Mouse (Mus musculus) kidney, postnatal 25 days (tissue): ENCODE results near the gene Gm5447.

Experiments used
- DNase-seq, 2 experiments: peaks; one replicate each; pipeline ENCODE4 v3.0.0; 2021; ENCODE audit warnings: mixed read lengths in 2 of 2

Gm5447 gene

GRCm38 (mm10) chr13:30973501-30974246 lies at the start of gene Gm5447, which contains the start of gene Exoc2:
Gene Gm5447 (plus strand): TSS chr13:30974204.
Gene Exoc2 (minus strand): TSS chr13:30974093.
- DNase-seq, result peak; percentile 82 to 91

DNA sequence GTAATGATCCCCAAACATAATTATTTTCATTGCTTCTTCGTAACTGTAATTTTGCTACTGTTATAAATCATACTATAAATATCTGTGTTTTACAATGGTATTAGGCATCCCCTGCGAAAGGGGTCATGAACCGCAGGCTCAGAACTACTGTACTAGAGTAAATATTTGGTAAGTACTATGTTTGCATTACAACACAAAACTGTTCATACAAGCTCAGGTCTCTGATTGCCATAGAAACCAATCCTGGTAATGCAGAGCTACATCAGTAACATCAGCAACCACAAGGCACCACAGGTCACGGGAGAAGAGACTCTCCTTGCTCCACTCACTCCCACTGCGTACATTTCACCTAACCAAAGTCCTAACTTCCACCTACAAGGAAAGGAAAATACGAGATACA lies 49.7 kb upstream of the Gm5447 start:
- DNase-seq, result no peak

- DNase-seq, result no peak
Measured at GRCm38 (mm10) chr13:30929119-30929518, 44.9 kb upstream of the Gm5447 start.

DNA sequence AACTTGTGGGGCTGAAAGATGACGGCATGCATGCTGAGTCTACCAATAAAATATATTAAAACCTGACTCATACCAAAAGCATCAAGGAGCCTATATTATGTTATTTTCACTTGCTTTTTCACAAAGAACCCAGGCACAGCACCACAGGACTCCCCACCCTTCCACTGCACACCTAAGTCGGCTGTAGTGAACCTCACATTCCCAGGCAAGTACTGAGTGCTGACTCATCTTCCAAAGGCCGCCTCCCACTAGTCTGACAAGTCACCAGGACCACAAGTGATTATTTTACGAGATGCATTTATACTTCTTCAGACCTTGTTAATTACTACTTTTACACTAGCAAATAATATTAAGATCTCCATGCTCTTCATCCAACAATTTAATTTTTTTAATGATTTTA lies 42.4 kb upstream of the Gm5447 start:
- DNase-seq, result no peak

DNA sequence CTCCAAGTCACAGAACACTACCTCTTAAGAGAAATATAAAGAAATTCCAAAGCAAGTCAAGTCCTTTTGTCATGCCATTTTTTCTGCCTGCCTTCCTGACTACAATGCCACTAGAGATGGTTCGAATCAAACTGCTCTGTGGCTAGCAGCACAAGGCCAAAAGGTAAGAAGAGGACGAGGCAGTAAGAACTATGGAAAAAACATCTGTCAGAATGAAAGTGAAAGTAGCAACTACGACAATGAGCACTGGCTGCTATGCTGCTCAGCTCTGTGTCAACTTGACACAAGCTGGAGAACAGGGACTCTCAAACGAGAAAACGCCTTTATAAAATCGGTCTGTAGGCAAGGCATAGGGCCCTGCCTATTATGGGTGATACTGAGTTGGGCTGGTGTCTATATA lies 41.0 kb upstream of the Gm5447 start:
- DNase-seq, result no peak

- no peak for DNase-seq
Measured at GRCm38 (mm10) chr13:30945788-30946187, 28.2 kb upstream of the Gm5447 start.

GRCm38 (mm10) chr13:30947129-30947528 lies 26.9 kb upstream of the Gm5447 start:
- DNase-seq, result peak in 1 of 2 experiments; percentile 37

- DNase-seq, result no peak
Measured at GRCm38 (mm10) chr13:30947540-30947939, 26.5 kb upstream of the Gm5447 start, which contains the start of gene Hus1b. Gene Hus1b (minus strand): TSS chr13:30947759.

GRCm38 (mm10) chr13:30949181-30949580 lies 24.8 kb upstream of the Gm5447 start:
- no peak for DNase-seq

- DNase-seq, result no peak
Measured at GRCm38 (mm10) chr13:30952044-30952443, 22.0 kb upstream of the Gm5447 start.

DNA sequence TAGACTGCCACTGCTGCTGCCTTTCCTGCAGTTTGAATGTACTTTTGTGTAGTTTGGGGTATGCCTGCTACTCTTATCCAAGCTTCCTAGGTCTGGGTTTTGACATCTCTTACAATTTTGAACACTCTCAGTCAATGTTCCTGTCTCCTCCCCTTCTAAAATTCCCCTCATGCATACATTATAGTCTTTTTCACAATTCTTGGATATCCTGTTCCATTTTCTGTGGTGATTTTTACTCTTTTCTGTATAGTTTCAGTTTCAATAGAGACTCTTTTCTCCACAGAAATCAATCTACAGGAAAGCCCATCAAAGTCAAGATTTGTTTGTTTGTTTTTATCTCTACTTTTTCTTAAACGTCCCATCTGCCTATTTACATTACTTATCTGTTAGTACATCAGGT lies 20.4 kb upstream of the Gm5447 start:
- no peak for DNase-seq

DNA sequence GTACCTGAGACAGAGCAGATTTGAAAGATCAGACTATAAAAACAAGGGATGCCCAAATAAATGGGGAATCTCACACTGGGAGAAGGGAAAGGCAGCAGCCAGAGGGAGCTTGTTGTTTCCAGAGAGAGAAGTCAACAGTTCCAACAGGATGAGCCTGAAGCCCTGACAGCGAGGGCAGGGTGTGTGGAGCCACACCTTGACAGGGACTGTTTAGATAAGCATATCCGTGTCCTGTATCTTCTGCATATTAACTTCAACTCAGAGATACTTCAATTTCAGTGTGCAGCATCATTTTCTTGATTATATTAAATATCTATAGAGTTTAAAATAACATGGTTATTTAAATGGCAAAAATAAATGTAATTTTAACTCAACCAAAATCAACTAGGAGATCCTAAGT lies 13.3 kb upstream of the Gm5447 start:
- DNase-seq, result no peak

DNA sequence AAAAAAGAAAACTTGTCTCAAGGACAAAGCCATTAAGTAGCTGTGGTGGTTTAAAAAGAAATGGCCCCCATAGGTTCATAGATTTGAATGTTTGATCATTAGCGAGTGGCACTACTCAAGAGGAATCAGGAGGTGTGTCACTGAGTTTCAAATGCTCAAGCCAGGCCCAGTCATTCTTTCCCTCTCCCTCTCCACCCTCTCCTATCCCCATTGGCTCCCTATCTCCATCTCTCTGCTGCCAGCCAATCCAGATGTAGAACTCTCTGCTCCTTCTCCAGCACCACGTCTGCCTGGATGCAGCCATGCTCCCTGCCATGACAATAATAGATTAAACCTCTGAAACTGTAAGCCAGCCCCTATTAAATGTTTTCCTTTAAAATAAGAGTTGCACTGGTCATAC lies 12.1 kb upstream of the Gm5447 start:
- DNase-seq, result no peak

DNA sequence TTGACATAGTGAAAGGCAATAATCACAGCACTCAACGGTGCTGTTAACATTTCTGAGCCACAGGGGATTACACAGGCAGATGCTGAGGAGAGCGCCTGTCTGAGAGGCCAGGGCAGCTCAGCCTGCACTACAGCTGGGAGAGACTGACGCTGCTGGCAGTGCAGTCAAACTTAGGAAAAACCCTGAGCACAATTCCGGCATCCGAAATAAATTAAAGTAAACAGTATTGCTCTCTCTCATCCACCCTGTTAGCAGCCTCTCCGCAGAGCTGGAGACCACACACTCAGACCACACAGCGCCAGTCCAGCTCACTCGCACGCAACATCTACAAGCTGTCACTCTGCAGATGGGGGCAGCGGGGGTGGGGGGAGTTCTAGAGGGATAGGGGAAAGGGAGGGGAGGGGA lies 7.5 kb upstream of the Gm5447 start:
- DNase-seq, result no peak

- DNase-seq, result peak in 1 of 2 experiments; percentile 35
Measured at GRCm38 (mm10) chr13:30968311-30968710, 5.7 kb upstream of the Gm5447 start.

DNA sequence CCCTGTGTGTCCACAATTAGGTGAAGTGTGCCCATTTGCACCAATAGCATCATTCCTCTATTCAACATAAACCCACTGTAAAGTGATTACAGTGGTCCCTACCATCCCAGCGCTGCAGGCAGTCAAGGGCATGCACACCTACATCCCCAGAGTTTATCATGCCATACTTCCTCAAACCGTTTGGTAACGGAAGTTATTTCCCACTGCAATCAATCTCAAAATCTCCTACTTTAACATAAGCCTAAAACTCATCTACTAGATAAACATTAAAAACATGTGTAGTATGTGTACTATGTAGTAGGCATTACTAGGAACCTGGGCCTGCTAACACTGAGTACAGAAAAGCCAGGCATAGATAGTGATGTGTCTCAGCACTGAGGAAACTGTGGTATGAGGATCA lies 3.0 kb upstream of the Gm5447 start:
- DNase-seq, result no peak

- DNase-seq, result no peak
Measured at GRCm38 (mm10) chr13:30972102-30972501, 1.9 kb upstream of the Gm5447 start.

DNA sequence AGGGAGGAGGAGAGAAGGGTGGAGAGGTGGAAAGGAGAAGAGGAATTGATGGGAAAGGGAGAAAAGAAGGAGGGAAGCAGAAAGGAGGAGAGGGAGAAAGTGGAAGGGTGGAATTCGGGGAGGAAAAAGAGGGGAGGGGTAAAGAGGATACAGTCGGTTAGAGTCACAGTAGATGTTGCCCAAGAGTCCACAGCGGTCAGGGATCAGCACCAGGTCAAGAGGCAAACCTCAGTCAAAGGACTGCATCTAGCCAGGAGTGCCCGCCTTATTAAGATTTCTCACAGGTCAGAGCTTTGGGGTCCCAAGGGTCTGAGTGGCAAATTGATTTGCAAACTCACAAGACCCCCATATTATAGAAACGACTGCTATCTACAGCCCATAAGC lies 235 bp downstream of the Gm5447 start:
- DNase-seq, result peak in 1 of 2 experiments; percentile 43

DNA sequence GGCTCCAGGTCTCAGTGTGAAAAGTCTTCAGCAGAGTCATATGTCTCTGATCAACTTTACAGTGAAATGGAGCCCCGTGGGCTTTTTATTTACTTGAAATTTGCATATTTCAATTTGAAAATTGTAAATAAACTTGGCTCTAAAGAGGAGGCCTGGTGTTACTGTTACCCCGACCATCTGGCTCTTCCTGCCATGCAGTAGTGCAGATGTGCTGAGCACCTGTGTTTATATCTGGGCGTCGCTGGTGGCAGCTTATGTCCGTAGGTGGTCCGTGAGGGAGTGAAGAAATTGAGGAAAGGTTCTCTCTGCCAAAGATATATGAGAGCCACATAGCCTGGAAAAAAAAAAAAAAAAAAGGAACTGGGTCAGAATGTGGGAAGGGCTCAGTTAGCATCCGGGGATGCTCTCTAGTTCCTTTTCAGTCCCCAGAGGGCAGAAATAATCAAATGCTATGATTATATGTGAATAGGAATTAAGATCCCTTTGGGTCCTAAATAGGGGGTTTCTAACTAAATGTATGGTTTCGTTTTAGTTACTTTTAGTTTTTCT lies 2.6 kb downstream of the Gm5447 start:
- DNase-seq, result no peak

DNA sequence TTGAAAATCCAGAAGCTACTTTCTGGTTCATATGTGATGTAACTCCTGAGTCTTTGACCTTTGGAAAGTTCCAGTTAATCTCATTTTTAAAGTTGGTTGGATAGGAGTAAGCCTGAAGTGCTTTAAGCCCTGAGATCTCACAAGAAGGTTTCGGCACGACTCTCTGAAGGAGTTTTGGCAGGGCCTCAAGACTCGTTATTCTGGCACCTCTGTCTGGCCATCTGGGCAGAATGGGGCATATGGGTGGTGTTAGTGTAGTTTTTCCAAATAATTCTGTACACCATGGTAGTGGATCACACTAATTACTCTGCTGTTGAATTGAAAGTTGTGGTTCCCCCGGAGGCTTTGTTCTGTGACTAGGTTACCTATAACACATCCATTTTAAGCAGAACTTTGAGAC lies 4.2 kb downstream of the Gm5447 start:
- DNase-seq, result no peak

DNA sequence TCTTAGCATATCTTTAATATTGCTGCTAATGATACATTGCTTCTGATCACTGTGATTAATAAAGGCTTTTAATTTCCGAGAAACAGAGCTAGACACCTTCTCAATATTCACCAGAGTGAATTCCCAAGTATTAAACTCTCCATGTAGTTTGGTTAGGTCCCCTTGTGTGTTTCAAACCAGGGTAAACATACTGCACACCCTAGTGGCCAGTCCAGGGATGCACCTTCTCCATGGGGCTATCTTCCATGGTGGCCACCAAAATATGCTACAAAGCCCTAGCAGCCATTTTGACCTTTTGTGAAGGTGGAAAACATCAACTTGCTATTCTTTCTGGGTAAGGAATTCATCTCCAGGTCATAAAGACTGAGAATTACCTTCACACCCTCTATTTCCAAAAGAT lies 7.7 kb downstream of the Gm5447 start:
- peak; percentile 52 to 69 for DNase-seq

GRCm38 (mm10) chr13:30985275-30985597 lies 11.2 kb downstream of the Gm5447 start:
- no peak for DNase-seq

GRCm38 (mm10) chr13:30985598-30986466 lies 11.8 kb downstream of the Gm5447 start:
- DNase-seq, result peak; percentile 40 to 56

GRCm38 (mm10) chr13:30986934-30987455 lies 13.0 kb downstream of the Gm5447 start:
- no peak for DNase-seq
